Mouse (Mus musculus): ENCODE data around the gene Tmprss9. TPM values are rescaled to one million over a fixed set of nuclear protein-coding genes. Genes with fewer than 3 reads are reported as not detected.

Tmprss9 gene
- 0.07 and 0.15 TPM in 2 replicates for total RNA-seq (2012; rRNA removed)
- under 1 TPM in 1 of 2 experiments, not detected in 1; 0.25 TPM for polyA plus RNA-seq (2012; ENCODE audit: insufficient read depth in 1 of 2, insufficient read length in 2 of 2, low read depth in 1 of 2, low replicate concordance in 2 of 2, missing spikeins in 1 of 2)

GRCm38 (mm10) chr10:80871581-80871980, at the start of gene Tmprss9:
Gene Tmprss9 (plus strand): TSS chr10:80871848.
- Histone ChIP-seq H3K4me3 (ENCODE audit: control insufficient read depth in 1 of 2, insufficient read depth in 1 of 2, low read depth in 2 of 2, low read length in 2 of 2) (no peak within 1 kb of the TSS), H3K36me3 (ENCODE audit: control insufficient read depth in 1 of 2, insufficient read depth in 2 of 2, low read length in 2 of 2) (no peaks in the 10 kb centered on the region), H3K9me3 (replicated peaks; ENCODE audit: insufficient read depth, low read length) (no peaks in the 10 kb centered on the region), H3K27me3 (ENCODE audit: control insufficient read depth in 1 of 2, insufficient read depth in 2 of 2, low read length in 2 of 2) (no peaks in the 10 kb centered on the region), H3K27ac (ENCODE audit: control insufficient read depth, low read depth, low read length) (no peak within 1 kb of the TSS), H3K4me1 (ENCODE audit: control insufficient read depth in 1 of 2, insufficient read depth in 2 of 2, low read length in 2 of 2) (no peaks in the 10 kb centered on the region), H3K79me2 (ENCODE audit: control insufficient read depth, insufficient read depth, low read length, poor library complexity) (no peaks in the 10 kb centered on the region), H3K9ac (ENCODE audit: control insufficient read depth, low read depth, low read length, poor library complexity, severe bottlenecking) (no peak within 1 kb of the TSS)
- no peak for DNase-seq (ENCODE audit: low read depth, low spot score)
- TF ChIP-seq POLR2AphosphoS2 (IDR thresholded peaks at IDR 0.05; ENCODE audit: low read length) (no peak), CHD1 (IDR thresholded peaks at IDR 0.05; ENCODE audit: low read depth, low read length) (no peak), ZC3H11A (IDR thresholded peaks at IDR 0.05; ENCODE audit: low read depth, low read length) (no peak), KAT2A (conservative IDR thresholded peaks at IDR 0.05; ENCODE audit: low read depth, low read length) (no peak), ELF1 (IDR thresholded peaks at IDR 0.05; ENCODE audit: low read depth, low read length) (no peak), TCF12 (IDR thresholded peaks at IDR 0.05; ENCODE audit: low read depth, low read length) (no peak), RCOR1 (IDR thresholded peaks at IDR 0.05; ENCODE audit: low read depth, low read length) (no peak), GABPA (IDR thresholded peaks at IDR 0.05; ENCODE audit: low read depth, low read length) (no peak), MAZ (IDR thresholded peaks at IDR 0.05; ENCODE audit: low read depth, low read length) (no peak), BHLHE40 (IDR thresholded peaks at IDR 0.05; ENCODE audit: borderline replicate concordance, low read depth, low read length) (no peak), GATA1 (IDR thresholded peaks at IDR 0.05; ENCODE audit: low read depth, low read length) (no peak), USF2 (IDR thresholded peaks at IDR 0.05; ENCODE audit: borderline replicate concordance in 1 of 2, insufficient read depth in 1 of 2, low read depth in 1 of 2, low read length in 2 of 2) (no peak), POLR2A (IDR thresholded peaks at IDR 0.05; ENCODE audit: control insufficient read depth in 1 of 2, insufficient read depth in 1 of 2, low read depth in 1 of 2, low read length in 2 of 2, poor library complexity in 1 of 2) (no peak), ZMIZ1 (IDR thresholded peaks at IDR 0.05; ENCODE audit: low read depth, low read length) (no peak), MXI1 (IDR thresholded peaks at IDR 0.05; ENCODE audit: low read depth, low read length) (no peak), JUND (IDR thresholded peaks at IDR 0.05; ENCODE audit: low read depth, low read length) (no peak), SIN3A (IDR thresholded peaks at IDR 0.05; ENCODE audit: low read length) (no peak), HCFC1 (IDR thresholded peaks at IDR 0.05; ENCODE audit: low read depth, low read length) (no peak)

GRCm38 (mm10) chr10:80821991-80822390, 49.7 kb upstream of the Tmprss9 start:
- peak overlapping the region; percentile 9 to 44 for H3K4me3 ChIP-seq (ENCODE audit: control insufficient read depth in 1 of 2, insufficient read depth in 1 of 2, low read depth in 2 of 2, low read length in 2 of 2)
- H3K79me2 ChIP-seq (ENCODE audit: control insufficient read depth, insufficient read depth, low read length, poor library complexity) = peaks cover 4% of the 10 kb centered on the region
- peak; percentile 78 for DNase-seq (ENCODE audit: low read depth, low spot score)
- peak overlapping the region; percentile 32 for H3K9ac ChIP-seq (ENCODE audit: control insufficient read depth, low read depth, low read length, poor library complexity, severe bottlenecking)
- peaks cover 7 to 23% of the 10 kb centered on the region in 2 experiments for H3K4me1 ChIP-seq (ENCODE audit: control insufficient read depth in 1 of 2, insufficient read depth in 2 of 2, low read length in 2 of 2)
- H3K27me3 ChIP-seq (ENCODE audit: control insufficient read depth in 1 of 2, insufficient read depth in 2 of 2, low read length in 2 of 2) = no peaks in the 10 kb centered on the region
- H3K36me3 ChIP-seq (ENCODE audit: control insufficient read depth in 1 of 2, insufficient read depth in 2 of 2, low read length in 2 of 2) = peaks cover 0 to 16% of the 10 kb centered on the region in 2 experiments; a peak in 1 of 4 replicates
- no peaks in the 10 kb centered on the region for H3K9me3 ChIP-seq (replicated peaks; ENCODE audit: insufficient read depth, low read length)
- peak overlapping the region; percentile 35; the same call in 1 of the 2 replicates for H3K27ac ChIP-seq (ENCODE audit: control insufficient read depth, low read depth, low read length)
- peak; percentile 84 for TF ChIP-seq ZNF384 (IDR thresholded peaks at IDR 0.05; ENCODE audit: low read depth, low read length)
- TF ChIP-seq MAFK (IDR thresholded peaks at IDR 0.05; ENCODE audit: borderline replicate concordance, low read depth, low read length) = no peak
- TF ChIP-seq MAZ (IDR thresholded peaks at IDR 0.05; ENCODE audit: low read depth, low read length) = no peak
- no peak for TF ChIP-seq USF1 (IDR thresholded peaks at IDR 0.05; ENCODE audit: low read depth, low read length)
- TF ChIP-seq BHLHE40 (IDR thresholded peaks at IDR 0.05; ENCODE audit: borderline replicate concordance, low read depth, low read length) = no peak
- TF ChIP-seq ETS1 (IDR thresholded peaks at IDR 0.05; ENCODE audit: low read depth, low read length) = 0 out of 2 replicates have a peak, but pooled peaks have one; percentile 12
- TF ChIP-seq CTCF (IDR thresholded peaks at IDR 0.05 in 2 of 3, conservative IDR thresholded peaks at IDR 0.05 in 1 of 3; ENCODE audit: control insufficient read depth in 1 of 3, insufficient read depth in 1 of 3, low read depth in 2 of 3, low read length in 3 of 3, poor library complexity in 1 of 3, severe bottlenecking in 1 of 3) = peak; percentile 46 to 79 (median 48)
- no peak for TF ChIP-seq CHD1 (IDR thresholded peaks at IDR 0.05; ENCODE audit: low read depth, low read length)
- TF ChIP-seq JUND (IDR thresholded peaks at IDR 0.05; ENCODE audit: low read depth, low read length) = no peak
- no peak for TF ChIP-seq EP300 (IDR thresholded peaks at IDR 0.05; ENCODE audit: low read depth in 1 of 2, low read length in 2 of 2)
- TF ChIP-seq UBTF (IDR thresholded peaks at IDR 0.05; ENCODE audit: borderline replicate concordance, insufficient read depth, low read depth, low read length) = no peak
- TF ChIP-seq HCFC1 (IDR thresholded peaks at IDR 0.05; ENCODE audit: low read depth, low read length) = no peak
- TF ChIP-seq TAL1 (IDR thresholded peaks at IDR 0.05; ENCODE audit: low read length) = no peak
- TF ChIP-seq TCF12 (IDR thresholded peaks at IDR 0.05; ENCODE audit: low read depth, low read length) = no peak
- TF ChIP-seq SIN3A (IDR thresholded peaks at IDR 0.05; ENCODE audit: low read length) = peak; percentile 62; the same call in 1 of the 2 replicates
- no peak for TF ChIP-seq KAT2A (conservative IDR thresholded peaks at IDR 0.05; ENCODE audit: low read depth, low read length)
- no peak for TF ChIP-seq MEF2A (IDR thresholded peaks at IDR 0.05; ENCODE audit: extremely low read depth, insufficient replicate concordance, low read depth, low read length, poor library complexity, severe bottlenecking)
- no peak for TF ChIP-seq ZMIZ1 (IDR thresholded peaks at IDR 0.05; ENCODE audit: low read depth, low read length)
- peak; percentile 54 for TF ChIP-seq RAD21 (IDR thresholded peaks at IDR 0.05; ENCODE audit: low read depth, low read length)
- TF ChIP-seq GABPA (IDR thresholded peaks at IDR 0.05; ENCODE audit: low read depth, low read length) = no peak
- TF ChIP-seq E2F4 (IDR thresholded peaks at IDR 0.05; ENCODE audit: borderline replicate concordance, low read depth, low read length) = no peak
